12 mouse cellular contexts compared by ENCODE assay signal in the genomic region with DNA sequence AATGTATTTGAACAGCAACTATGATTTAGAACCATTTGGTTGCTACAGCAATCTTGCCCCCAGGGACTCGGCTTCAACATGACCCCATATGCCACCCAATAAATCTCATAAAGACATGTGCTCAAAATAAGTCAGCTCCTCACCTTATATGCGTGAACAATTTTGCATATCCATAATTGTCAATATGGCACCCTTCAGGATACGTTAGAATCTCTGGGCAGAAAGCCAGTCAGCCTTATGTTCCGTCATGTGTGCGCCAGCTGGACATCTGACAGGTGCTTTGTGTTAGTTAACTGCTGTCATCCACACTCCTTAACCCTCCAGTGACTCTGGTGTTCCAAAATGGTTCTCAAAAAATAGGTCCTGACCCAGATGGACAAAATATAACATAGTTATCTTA.
DNase-seq lines count a peak whose midpoint lies in the region; ATAC-seq and TF ChIP-seq lines count a peak whose summit lies in the region.
"Had no signal": no experiment of that assay in that cellular context is flagged by ENCODE, and none has a peak within 500 bp of the region (broad histone marks: within the 10 kb centered on the region; RNA-seq: fewer than 3 reads in every experiment).

No protein-coding gene starts in this region.

- no peak for TF ChIP-seq POLR2A in lung, adult 2 months (IDR thresholded peaks at IDR 0.05; ENCODE audit: borderline replicate concordance, extremely low read depth, low read depth, low read length)

- intact Hi-C loops in left cerebral cortex, postnatal 4 days (cut with DNase I) = no loop called here
- intact Hi-C loops in left cerebral cortex, adult 2 months (cut with DNase I) = no loop called here

- DNase-seq in left cerebral cortex, postnatal 4 days = peak; percentile 89
- DNase-seq in left cerebral cortex, adult 2 months (ENCODE audit: extremely low spot score in 1 of 2, low spot score in 2 of 2) = no peak
- DNase-seq in cerebellum, adult 18-20 months = peak; percentile 49 to 66
- peak; percentile 94 for DNase-seq in forebrain, embryonic 14.5 days (ENCODE audit: low spot score)
- peak; percentile 67 for DNase-seq in midbrain, embryonic 14.5 days
- DNase-seq in adrenal gland, postnatal 25 days = no peak
- DNase-seq in lung, adult 2 months = no peak
- no peak for DNase-seq in ovary, postnatal 10 days (ENCODE audit: low spot score)
- DNase-seq: kidney, postnatal 25 days had no signal

- 44% methylated on average over 5 of the region's 5 CpGs for WGBS in forebrain, embryonic 14.5 days
- WGBS in midbrain, embryonic 14.5 days = 46% methylated on average over 5 of the region's 5 CpGs
- WGBS in lung, adult 2 months = 55% methylated on average over 5 of the region's 5 CpGs

- ATAC-seq in forebrain, embryonic 14.5 days = peak; percentile 97
- peak; percentile 81 for ATAC-seq in midbrain, embryonic 14.5 days (ENCODE audit: low FRiP score, low TSS enrichment)

- no peak overlapping the region for H3K9ac ChIP-seq in forebrain, embryonic 14.5 days (ENCODE audit: low read length)
- no peak overlapping the region for H3K9ac ChIP-seq in midbrain, embryonic 14.5 days (replicated peaks; ENCODE audit: low read length)
- H3K9ac ChIP-seq: liver, embryonic 15.5 days; neural tube, embryonic 13.5 days had no signal

- no peak overlapping the region for H3K4me3 ChIP-seq in left cerebral cortex, adult 2 months
- H3K4me3 ChIP-seq in forebrain, embryonic 14.5 days (ENCODE audit: low read depth, low read length) = no peak overlapping the region
- H3K4me3 ChIP-seq in midbrain, embryonic 14.5 days (replicated peaks; ENCODE audit: low read depth, low read length) = no peak overlapping the region
- no peak overlapping the region for H3K4me3 ChIP-seq in lung, adult 2 months (replicated peaks; ENCODE audit: extremely low read depth, low read depth, low read length)
- H3K4me3 ChIP-seq: liver, embryonic 15.5 days; neural tube, embryonic 13.5 days had no signal

- no peaks in the 10 kb centered on the region for H3K27me3 ChIP-seq in forebrain, embryonic 14.5 days (replicated peaks; ENCODE audit: control insufficient read depth, insufficient read depth, low read length)
- no peaks in the 10 kb centered on the region for H3K27me3 ChIP-seq in midbrain, embryonic 14.5 days (ENCODE audit: control insufficient read depth, insufficient read depth, low read length)
- H3K27me3 ChIP-seq: liver, embryonic 15.5 days; neural tube, embryonic 13.5 days had no signal

- H3K4me1 ChIP-seq in forebrain, embryonic 14.5 days (ENCODE audit: control insufficient read depth, insufficient read depth, low read length) = no peaks in the 10 kb centered on the region
- H3K4me1 ChIP-seq in midbrain, embryonic 14.5 days (ENCODE audit: control insufficient read depth, insufficient read depth, low read length) = no peaks in the 10 kb centered on the region
- no peaks in the 10 kb centered on the region for H3K4me1 ChIP-seq in lung, adult 2 months (ENCODE audit: control insufficient read depth, insufficient read depth, low read length)
- H3K4me1 ChIP-seq: liver, embryonic 15.5 days; neural tube, embryonic 13.5 days had no signal

- no peak overlapping the region for H3K4me2 ChIP-seq in forebrain, embryonic 14.5 days (ENCODE audit: low read length)
- no peak overlapping the region for H3K4me2 ChIP-seq in midbrain, embryonic 14.5 days (ENCODE audit: low read length)
- H3K4me2 ChIP-seq: heart, embryonic 11.5 days; liver, embryonic 15.5 days; neural tube, embryonic 13.5 days had no signal

- H3K9me3 ChIP-seq in forebrain, embryonic 14.5 days (replicated peaks; ENCODE audit: control insufficient read depth, low read length) = no peaks in the 10 kb centered on the region
- H3K9me3 ChIP-seq in midbrain, embryonic 14.5 days (ENCODE audit: control insufficient read depth, low read length) = no peaks in the 10 kb centered on the region
- H3K9me3 ChIP-seq: liver, embryonic 15.5 days; neural tube, embryonic 13.5 days had no signal

- TF ChIP-seq CTCF in left cerebral cortex, adult 2 months (IDR thresholded peaks at IDR 0.05) = no peak
- TF ChIP-seq CTCF in lung, adult 2 months (IDR thresholded peaks at IDR 0.05; ENCODE audit: insufficient read depth, low read length) = no peak

- H3K27ac ChIP-seq in left cerebral cortex, adult 2 months = no peak overlapping the region
- no peak overlapping the region for H3K27ac ChIP-seq in forebrain, embryonic 14.5 days (ENCODE audit: low read depth, low read length)
- H3K27ac ChIP-seq in midbrain, embryonic 14.5 days (replicated peaks; ENCODE audit: low read depth, low read length) = no peak overlapping the region
- H3K27ac ChIP-seq: liver, embryonic 15.5 days; neural tube, embryonic 13.5 days had no signal

- no peaks in the 10 kb centered on the region for H3K36me3 ChIP-seq in forebrain, embryonic 14.5 days (ENCODE audit: control insufficient read depth, insufficient read depth, low read length)
- no peaks in the 10 kb centered on the region for H3K36me3 ChIP-seq in midbrain, embryonic 14.5 days (ENCODE audit: control insufficient read depth, insufficient read depth, low read length)
- H3K36me3 ChIP-seq: liver, embryonic 15.5 days; neural tube, embryonic 13.5 days had no signal

Comparison
In these comparisons a context has a peak if more than half of its experiments do, and no peak if none do; other contexts are left out.
1. DNase-seq: peak in left cerebral cortex, postnatal 4 days (single experiment), cerebellum, adult 18-20 months (2 of 2), forebrain, embryonic 14.5 days (single experiment) and midbrain, embryonic 14.5 days (single experiment); none in left cerebral cortex, adult 2 months (0 of 2), adrenal gland, postnatal 25 days (single experiment), lung, adult 2 months (single experiment) and ovary, postnatal 10 days (single experiment).